Mouse (Mus musculus): Measurements from ENCODE around the gene Spata5. TPM values are rescaled to one million over a fixed set of nuclear protein-coding genes. Genes with fewer than 3 reads are reported as not detected.

The Spata5 gene
- polyA plus RNA-seq, 1 experiment, result 23.6 TPM

DNA sequence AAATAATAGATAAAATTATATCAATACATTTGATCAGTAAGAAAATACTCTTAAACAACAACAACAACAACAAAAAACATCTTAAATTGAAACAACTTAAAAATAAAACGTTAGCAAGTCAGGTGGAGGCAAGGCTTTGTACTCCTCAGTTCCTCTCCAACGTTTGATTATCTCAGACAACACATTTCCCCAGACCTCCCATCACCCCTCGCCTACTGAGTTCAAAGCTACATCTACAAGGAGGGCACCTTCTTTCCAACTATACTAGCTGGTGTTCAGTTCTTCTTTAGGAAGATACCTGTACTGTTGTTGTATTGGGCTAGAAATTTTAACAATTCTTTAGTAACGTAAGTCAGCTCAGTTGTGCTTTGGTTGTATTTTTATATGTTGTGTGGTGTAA is 49.7 kb downstream of the Spata5 start:
- TF ChIP-seq POLR2A (IDR thresholded peaks at IDR 0.05; ENCODE audit: low read depth, low read length) (no peak), CTCF (IDR thresholded peaks at IDR 0.05; ENCODE audit: borderline replicate concordance, insufficient read depth, low read length) (no peak)
- H3K27ac ChIP-seq (ENCODE audit: insufficient read depth, low read length), result no peak overlapping the region
- H3K4me1 ChIP-seq (ENCODE audit: control insufficient read depth, insufficient read depth, low read length), result no peaks in the 10 kb centered on the region
- H3K4me3 ChIP-seq (ENCODE audit: insufficient read depth, low read length), result no peak overlapping the region

DNA sequence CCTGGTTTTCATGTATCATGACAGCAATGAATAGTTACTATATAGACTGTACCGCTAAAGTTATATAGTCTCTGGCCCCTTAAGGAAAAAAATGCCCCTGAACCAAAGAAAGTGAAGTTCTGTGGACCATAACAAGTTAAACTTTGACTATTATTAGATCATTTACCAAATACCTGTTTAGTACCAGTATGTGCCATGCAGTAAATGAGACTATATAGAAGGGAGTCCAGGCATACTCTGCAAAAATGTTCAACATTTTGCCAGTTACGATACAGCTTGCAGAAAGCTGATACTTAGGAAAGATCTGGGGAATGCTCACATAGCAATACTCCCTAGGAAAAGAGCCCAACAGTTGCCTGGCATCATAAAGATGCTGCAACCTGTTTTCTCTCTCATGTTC is 51.2 kb downstream of the Spata5 start:
- no peak for TF ChIP-seq CTCF (IDR thresholded peaks at IDR 0.05; ENCODE audit: borderline replicate concordance, insufficient read depth, low read length)
- no peak for TF ChIP-seq POLR2A (IDR thresholded peaks at IDR 0.05; ENCODE audit: low read depth, low read length)
- Histone ChIP-seq H3K4me3 (ENCODE audit: insufficient read depth, low read length) (no peak overlapping the region), H3K27ac (ENCODE audit: insufficient read depth, low read length) (no peak overlapping the region), H3K4me1 (ENCODE audit: control insufficient read depth, insufficient read depth, low read length) (no peaks in the 10 kb centered on the region)

DNA sequence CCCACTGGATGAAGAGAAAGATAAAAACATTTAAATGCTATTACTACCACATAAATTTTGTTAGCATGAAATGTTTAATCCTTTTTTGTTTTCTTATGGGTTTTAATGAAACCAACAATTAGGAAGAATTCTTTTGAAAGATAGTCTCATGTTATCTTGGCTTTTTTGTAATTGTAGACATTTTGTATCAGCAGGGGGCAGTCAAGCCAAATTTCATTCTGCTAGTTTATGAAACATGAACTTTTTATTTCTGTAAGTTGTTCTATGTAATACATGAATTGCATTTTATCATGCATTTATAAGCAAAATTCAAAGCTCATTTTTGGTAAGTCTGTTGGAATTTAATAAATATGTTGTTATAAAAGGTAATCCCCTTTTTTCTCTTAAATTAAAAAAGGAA is 52.8 kb downstream of the Spata5 start:
- Histone ChIP-seq H3K27ac (ENCODE audit: insufficient read depth, low read length) (no peak overlapping the region), H3K4me1 (ENCODE audit: control insufficient read depth, insufficient read depth, low read length) (no peaks in the 10 kb centered on the region), H3K4me3 (ENCODE audit: insufficient read depth, low read length) (no peak overlapping the region)
- TF ChIP-seq CTCF (IDR thresholded peaks at IDR 0.05; ENCODE audit: borderline replicate concordance, insufficient read depth, low read length), result no peak
- TF ChIP-seq POLR2A (IDR thresholded peaks at IDR 0.05; ENCODE audit: low read depth, low read length), result no peak

DNA sequence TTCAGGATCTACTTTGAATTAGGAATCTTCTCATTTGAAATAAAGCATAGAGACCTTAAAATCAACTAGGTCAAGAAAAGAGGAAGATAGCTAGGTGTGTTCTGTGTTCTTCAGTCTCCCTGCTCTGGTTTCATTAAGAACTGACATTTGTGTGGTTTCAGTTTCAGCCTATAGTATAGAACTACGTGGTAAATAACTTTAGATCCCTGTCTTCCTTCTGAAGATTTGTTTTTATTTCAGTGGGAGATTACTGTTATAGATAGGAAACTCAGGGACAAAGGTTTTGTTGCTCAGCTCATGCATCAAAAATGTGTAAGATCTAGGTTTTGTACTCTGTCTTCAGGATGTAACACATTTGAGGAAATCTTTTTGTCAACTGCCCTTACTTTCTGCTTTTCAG is 56.8 kb downstream of the Spata5 start:
- Histone ChIP-seq H3K4me1 (ENCODE audit: control insufficient read depth, insufficient read depth, low read length) (no peaks in the 10 kb centered on the region), H3K27ac (ENCODE audit: insufficient read depth, low read length) (no peak overlapping the region), H3K4me3 (ENCODE audit: insufficient read depth, low read length) (no peak overlapping the region)
- TF ChIP-seq CTCF (IDR thresholded peaks at IDR 0.05; ENCODE audit: borderline replicate concordance, insufficient read depth, low read length) (no peak), POLR2A (IDR thresholded peaks at IDR 0.05; ENCODE audit: low read depth, low read length) (no peak)

DNA sequence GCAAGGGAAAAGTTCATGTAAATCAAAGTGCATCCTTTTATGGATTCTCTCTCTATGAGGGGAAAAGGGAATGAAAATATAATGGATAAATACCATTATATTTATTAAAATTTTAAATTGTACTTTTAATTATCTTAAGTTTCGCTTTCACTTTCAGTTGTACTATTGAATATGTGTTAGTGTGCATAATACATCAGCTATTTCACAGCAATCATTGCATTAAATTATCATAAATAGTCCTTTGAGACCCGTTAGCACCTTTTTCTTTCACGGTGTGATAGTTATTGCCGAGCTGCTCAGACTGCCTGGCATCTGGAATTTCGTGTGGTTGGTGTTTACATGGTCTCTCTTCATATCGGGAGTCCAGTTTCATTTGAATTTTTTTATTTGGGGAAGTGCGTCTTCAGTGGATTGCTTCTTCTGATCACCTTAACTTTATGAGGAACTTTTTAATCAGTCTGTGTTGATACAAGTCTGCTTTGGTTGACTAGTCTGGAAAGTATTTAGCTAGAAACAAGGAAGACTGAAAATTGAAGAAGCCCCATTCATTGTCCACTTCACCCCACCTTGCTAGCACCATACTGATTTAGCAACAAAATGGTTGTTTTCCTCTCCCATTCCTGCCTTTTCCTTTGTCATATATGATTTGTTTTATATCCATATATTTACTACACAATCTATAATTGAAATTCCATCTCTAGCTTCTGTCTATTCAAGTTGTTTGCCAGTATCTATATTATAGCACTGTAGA is 57.9 kb downstream of the Spata5 start:
- H3K27ac ChIP-seq (ENCODE audit: insufficient read depth, low read length), result no peak overlapping the region
- no peaks in the 10 kb centered on the region for H3K4me1 ChIP-seq (ENCODE audit: control insufficient read depth, insufficient read depth, low read length)
- H3K4me3 ChIP-seq (ENCODE audit: insufficient read depth, low read length), result no peak overlapping the region; the same call in 1 of the 2 replicates
- TF ChIP-seq CTCF (IDR thresholded peaks at IDR 0.05; ENCODE audit: borderline replicate concordance, insufficient read depth, low read length), result no peak
- TF ChIP-seq POLR2A (IDR thresholded peaks at IDR 0.05; ENCODE audit: low read depth, low read length), result no peak

DNA sequence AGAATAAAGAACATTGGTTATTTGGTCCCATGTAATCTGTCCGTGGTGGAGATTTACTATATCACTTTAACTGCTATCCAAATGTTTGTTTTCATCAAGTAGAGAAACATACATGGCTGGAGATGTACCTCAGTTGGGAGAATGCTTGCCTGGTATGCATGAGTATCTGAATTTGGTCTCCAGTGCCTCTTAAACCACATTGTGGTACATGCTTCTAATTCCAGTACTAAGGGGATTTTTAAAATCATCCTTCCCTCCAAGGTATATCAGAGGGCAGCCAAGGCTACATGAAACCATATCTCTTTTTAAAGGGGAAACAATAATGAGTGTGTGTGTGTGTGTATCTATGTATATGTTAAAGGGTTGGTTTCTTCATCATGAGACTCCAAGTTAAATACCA is 60.1 kb downstream of the Spata5 start:
- no peak overlapping the region for H3K4me3 ChIP-seq (ENCODE audit: insufficient read depth, low read length)
- H3K4me1 ChIP-seq (ENCODE audit: control insufficient read depth, insufficient read depth, low read length), result no peaks in the 10 kb centered on the region
- TF ChIP-seq CTCF (IDR thresholded peaks at IDR 0.05; ENCODE audit: borderline replicate concordance, insufficient read depth, low read length) (no peak), POLR2A (IDR thresholded peaks at IDR 0.05; ENCODE audit: low read depth, low read length) (no peak)
- no peak overlapping the region for H3K27ac ChIP-seq (ENCODE audit: insufficient read depth, low read length)

DNA sequence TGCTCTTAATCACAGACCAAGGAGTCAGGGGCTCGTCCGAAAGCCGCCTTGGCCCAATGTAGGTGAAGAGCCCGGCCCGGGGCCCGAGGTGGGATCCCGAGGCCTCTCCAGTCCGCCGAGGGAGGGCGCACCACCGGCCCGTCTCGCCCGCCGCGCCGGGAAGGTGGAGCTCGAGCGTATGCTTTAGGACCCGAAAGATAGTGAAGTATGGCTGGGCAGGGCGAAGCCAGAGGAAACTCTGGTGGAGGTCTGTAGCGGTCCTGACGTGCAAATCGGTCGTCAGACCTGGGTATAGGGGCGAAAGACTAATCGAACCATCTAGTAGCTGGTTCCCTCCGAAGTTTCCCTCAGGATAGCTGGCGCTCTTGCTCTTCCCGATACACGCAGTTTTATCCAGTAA is 61.6 kb downstream of the Spata5 start:
- TF ChIP-seq POLR2A (IDR thresholded peaks at IDR 0.05; ENCODE audit: low read depth, low read length), result no peak
- TF ChIP-seq CTCF (IDR thresholded peaks at IDR 0.05; ENCODE audit: borderline replicate concordance, insufficient read depth, low read length), result no peak
- no peak overlapping the region for H3K27ac ChIP-seq (ENCODE audit: insufficient read depth, low read length)
- no peaks in the 10 kb centered on the region for H3K4me1 ChIP-seq (ENCODE audit: control insufficient read depth, insufficient read depth, low read length)

DNA sequence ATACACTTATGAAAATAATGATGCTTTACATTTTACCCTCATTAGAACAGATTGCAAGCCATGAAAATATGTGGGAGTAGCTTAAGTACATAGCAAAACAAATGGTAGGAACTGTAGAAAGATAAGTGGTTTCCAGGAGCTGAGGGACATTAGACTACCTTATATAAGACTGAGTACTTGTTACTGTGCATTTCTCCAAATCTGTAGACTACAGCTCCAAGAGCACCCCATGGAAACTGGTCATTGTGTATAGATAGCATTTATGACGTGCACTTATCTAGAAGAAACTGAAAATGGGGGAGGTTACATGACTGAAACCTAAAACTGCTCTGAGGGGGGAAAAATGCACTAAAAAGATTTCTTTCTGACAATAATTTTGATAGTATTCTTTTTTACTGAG is 63.0 kb downstream of the Spata5 start:
- Histone ChIP-seq H3K27ac (ENCODE audit: insufficient read depth, low read length) (no peak overlapping the region), H3K4me1 (ENCODE audit: control insufficient read depth, insufficient read depth, low read length) (no peaks in the 10 kb centered on the region), H3K4me3 (ENCODE audit: insufficient read depth, low read length) (no peak overlapping the region)
- TF ChIP-seq POLR2A (IDR thresholded peaks at IDR 0.05; ENCODE audit: low read depth, low read length), result no peak
- TF ChIP-seq CTCF (IDR thresholded peaks at IDR 0.05; ENCODE audit: borderline replicate concordance, insufficient read depth, low read length), result no peak

More for the DNA sequence above, 61.6 kb downstream of the Spata5 start:
- H3K4me3 ChIP-seq (ENCODE audit: insufficient read depth, low read length), result no peak overlapping the region

DNA sequence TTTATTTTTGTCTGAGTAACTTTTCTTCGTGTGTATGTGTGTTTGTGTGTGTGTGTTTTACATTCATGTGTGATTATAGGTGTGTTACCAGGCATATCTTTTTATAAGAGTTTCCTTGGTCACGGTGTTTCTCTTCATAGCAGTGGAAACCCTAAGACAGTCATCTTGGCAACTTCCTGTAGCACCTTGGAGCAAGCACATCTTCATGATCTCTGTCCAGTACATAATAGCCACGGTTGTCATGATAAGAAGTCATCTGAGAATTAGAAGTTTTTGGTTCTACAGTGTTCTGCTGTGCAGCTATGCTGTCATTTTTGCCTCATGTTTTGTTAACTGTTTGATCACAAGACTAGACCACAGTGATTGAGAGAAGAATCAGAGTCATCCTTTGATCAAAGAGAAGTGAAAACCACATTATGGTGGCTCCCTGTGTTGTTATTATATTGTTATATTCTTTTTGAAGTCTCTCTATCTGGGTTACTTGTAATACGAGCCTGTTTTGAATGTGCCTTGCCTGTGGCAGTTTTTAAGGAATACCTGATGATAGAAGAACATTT is 64.1 kb downstream of the Spata5 start:
- no peak overlapping the region for H3K4me3 ChIP-seq (ENCODE audit: insufficient read depth, low read length)
- no peak overlapping the region for H3K27ac ChIP-seq (ENCODE audit: insufficient read depth, low read length)
- TF ChIP-seq CTCF (IDR thresholded peaks at IDR 0.05; ENCODE audit: borderline replicate concordance, insufficient read depth, low read length), result no peak
- H3K4me1 ChIP-seq (ENCODE audit: control insufficient read depth, insufficient read depth, low read length), result no peaks in the 10 kb centered on the region

DNA sequence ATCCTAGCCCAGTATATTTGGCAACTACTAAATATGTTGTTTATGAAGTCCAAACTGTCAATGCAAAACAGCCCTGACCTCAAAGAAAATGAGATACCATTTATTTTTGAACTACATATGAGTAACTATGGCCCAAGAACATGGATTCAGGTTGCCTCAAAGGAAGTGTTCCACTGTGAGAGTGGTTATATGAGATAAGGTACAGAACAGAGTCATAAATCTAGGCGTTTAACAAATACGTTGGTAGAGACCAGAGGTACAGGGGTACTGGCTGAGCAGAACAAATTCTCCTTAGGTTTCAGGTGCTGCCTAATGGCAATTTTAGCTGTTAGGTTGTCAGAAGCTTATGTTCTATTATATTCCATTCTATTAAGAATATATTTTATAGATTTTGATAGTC is 67.9 kb downstream of the Spata5 start:
- H3K27ac ChIP-seq (ENCODE audit: insufficient read depth, low read length), result no peak overlapping the region
- H3K4me1 ChIP-seq (ENCODE audit: control insufficient read depth, insufficient read depth, low read length), result no peaks in the 10 kb centered on the region
- no peak for TF ChIP-seq POLR2A (IDR thresholded peaks at IDR 0.05; ENCODE audit: low read depth, low read length)
- TF ChIP-seq CTCF (IDR thresholded peaks at IDR 0.05; ENCODE audit: borderline replicate concordance, insufficient read depth, low read length), result no peak
- no peak overlapping the region for H3K4me3 ChIP-seq (ENCODE audit: insufficient read depth, low read length)
